Mouse (Mus musculus) adrenal gland, adult 18-20 months (tissue): Measurements from ENCODE around the gene Cyb5d1. TPM values are rescaled to one million over a fixed set of nuclear protein-coding genes. Genes with fewer than 3 reads are reported as not detected.

ENCODE experiments used
- DNase-seq, 2 experiments: peaks; one replicate each; pipeline ENCODE4 v3.0.0; 2021 to 2022; ENCODE audit warnings: low spot score in 2 of 2
- total RNA-seq, 2 experiments: library from RNA; stranded (reverse); gene quantifications; 1 replicate in 1 of 2; 2 replicates in 1 of 2; pipeline ENCODE4 v1.2.3; 2021

The Cyb5d1 gene
- total RNA-seq, 2 experiments from 2014 or later: 41.3 to 50.2 TPM

DNA sequence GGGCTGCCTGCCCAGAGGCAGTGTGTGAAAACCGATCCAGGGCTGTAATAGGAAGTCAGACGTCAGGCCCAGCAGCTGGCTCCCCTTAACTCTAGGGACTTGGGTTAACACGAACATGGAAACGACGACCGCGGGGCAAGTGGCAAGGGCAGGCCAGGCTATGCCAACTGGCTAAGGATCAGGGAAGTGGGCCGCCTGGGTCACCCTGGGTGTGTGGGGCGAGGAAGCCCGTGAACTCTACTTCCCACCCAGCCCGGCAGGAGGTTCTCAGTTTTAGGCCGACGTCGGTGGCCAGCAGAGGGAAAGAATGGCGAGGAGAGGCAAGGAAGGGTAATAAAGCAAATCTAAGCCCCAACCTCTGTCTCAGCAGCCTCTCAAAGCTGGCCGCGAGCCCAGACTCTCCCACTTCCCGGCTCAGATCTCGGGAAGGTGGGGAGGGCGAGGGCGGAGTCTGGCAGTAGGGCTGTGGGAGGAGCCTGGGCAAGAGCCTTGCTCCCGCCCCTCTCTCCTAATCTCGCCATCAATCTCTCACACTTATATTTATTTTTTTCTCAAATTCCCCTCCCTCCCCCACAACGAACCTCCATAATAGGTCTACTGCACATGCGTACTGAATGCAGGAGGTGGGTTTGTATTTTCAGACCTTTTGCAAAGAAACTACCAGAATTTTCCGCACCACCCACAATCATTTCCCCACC, 29.1 kb downstream of the Cyb5d1 start:
- peak; percentile 92 for DNase-seq

DNA sequence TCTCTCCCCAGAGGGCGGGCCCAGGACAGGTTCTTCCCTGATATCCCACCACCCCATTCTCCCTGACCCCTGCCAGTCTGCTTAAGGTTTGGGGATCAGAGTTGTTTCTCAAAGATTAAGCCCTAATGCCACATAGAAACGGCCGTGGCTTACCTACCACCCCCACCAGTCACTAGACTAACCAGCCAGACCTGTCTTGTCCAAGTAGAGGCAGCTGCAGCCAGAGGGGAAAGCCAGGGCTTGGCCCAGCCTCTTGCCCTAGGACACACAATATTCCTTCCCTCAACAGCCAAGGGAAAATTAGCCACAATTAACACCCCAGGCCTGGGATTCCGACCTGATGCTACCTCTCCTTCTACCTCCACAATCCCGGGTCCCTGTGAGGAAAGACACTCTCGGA, 29.7 kb downstream of the Cyb5d1 start:
- DNase-seq: no peak

DNA sequence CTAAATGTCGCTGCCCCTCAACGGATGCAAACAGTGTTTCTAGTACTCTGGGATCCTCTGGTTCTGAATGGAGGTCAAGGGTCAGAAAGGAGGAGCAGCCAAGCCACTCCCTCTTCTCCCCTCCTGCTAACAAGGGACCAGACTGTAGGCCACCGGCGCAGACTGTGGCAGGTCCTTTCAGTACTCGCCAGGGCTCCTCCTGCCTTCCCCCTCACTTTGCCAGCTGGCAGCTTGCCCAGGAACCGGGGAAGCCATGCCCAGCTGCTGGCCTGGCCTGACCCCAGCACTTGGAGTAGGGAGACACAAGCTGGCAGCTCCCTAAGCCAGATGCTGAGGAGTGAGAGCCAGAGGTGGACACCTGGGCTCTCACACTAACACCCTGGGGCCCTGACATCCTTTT, 30.5 kb downstream of the Cyb5d1 start:
- DNase-seq: peak; percentile 91 to 94

DNA sequence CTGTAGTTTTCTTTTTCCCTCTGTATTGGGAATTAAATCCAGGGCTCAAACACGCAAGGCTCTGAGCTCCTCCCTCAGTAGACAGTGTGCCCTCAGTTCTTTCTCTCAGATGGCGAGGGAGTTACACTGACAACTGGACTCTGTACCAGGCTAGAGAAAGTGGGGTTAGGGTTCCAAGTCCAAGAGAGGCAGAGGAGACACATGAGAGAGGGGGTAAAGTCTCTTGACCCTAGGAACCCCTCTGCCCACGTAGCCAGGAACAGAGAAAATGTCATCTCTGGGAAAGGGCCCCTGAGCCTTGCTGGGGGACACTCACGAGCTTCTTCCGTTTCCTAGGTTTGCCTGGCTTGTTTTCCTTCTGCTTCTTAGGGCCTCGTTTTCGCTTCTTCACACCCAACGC, 31.1 kb downstream of the Cyb5d1 start:
- no peak for DNase-seq

DNA sequence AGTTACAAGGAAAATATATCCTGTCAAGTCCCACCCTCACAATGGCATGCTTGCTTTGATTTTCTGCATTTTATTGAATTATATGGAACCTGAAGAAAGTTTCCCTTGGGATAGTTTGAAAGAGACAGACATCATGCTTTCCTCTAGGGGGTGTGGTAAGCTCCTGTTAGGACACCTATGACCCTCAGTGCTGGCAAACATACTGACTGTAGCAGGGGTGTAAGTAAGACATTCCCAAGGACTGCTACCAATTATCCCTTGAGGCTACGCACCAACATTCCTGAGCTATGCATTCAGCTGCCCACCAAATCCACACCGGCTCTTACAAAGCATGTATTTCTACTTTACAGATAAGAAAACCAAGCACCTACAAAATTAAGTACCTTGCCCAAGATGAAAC, 33.0 kb downstream of the Cyb5d1 start:
- DNase-seq: no peak

DNA sequence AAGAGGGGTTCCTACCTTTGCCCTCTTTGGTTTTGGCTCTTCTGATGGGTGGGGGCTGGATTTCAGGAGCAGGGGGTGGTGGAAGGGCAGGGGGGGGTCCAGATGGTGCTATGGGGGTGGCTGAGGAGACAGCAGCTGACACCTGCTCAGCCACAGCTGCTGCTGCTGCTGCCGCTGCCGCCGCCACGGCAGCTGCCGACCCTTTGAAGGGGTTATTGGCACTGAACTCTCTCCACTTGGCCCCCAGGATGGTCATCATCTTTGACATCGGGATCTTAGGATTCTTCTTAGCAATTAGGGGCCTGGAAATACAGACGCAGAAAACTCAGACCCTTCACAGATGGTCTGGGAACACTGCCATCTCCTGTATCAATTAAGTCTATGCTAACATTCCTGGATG, 33.4 kb downstream of the Cyb5d1 start:
- DNase-seq: no peak

DNA sequence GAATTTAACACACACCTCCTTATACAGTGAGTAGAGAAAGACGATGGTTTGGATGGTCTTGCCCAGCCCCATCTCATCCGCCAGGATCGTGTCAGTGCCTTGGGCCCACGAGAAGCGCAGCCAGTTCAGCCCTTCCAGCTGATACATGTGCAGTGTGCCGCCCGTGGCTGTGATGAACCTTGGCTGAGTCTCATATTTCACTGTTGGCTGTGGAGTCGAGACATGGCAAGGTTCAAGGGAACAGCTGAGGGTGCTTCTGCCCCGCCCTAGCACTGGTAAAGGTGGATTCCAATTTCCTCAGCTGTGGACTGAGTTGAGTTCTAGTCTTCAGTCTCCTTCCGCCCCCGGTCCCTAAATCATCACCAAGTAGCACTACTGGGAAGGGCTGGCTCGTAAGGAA, 37.7 kb downstream of the Cyb5d1 start:
- DNase-seq: no peak

DNA sequence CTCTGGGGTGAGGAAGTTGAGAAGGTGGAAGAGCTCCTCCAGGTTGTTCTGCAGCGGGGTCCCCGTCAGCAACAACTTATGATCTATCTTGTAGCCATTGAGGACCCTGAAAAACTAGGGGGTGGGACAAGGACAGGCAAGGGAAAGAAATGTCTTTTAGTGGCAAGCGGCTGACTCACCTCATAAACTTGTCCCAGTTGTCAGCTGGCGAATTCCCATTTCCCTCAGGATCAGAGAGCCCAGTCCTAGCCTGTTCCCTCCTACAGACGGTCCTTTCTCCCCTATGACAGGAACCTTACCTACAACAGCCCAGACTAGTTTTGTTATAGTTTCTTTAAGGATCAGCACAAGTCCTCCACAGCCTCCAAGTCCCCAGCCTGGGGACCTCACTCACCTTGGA, 38.9 kb downstream of the Cyb5d1 start:
- DNase-seq: no peak

DNA sequence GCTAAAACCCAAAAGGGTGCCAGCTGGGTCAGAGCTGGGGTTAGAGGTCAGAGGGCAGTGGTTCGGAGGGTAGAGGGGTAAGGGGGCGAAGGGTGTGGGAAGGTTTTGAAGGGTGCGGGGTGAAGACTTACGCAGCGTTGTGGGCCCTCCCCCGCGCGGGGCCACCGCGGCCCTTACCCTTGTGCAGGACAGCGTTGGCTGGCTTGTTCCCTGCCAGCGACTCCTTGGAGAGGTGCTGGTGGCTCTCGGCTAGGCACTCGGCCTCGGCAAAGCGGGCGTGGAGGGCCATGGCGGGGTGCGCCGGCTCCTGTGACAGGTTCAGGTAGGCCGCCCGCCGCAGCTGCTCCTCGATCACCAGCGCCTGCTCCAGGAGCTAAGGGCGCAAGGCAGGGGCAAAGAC, 49.0 kb downstream of the Cyb5d1 start:
- DNase-seq: no peak

Other genes starting within 250 kb of the Cyb5d1 start
- not detected for gene Alox12b, start 238.6 kb downstream of the Cyb5d1 start, total RNA-seq
- not detected for gene Alox8, start 197.8 kb downstream of the Cyb5d1 start, total RNA-seq
- gene Gucy2e, start 158.6 kb downstream of the Cyb5d1 start, total RNA-seq: under 1 TPM in 1 of 2 experiments, not detected in 1; 0.07 TPM
- 1 to 10 TPM; 3.6 to 4.1 TPM for gene Cntrob, start 71.9 kb downstream of the Cyb5d1 start, total RNA-seq
- 10 to 100 TPM; 57.8 to 60.1 TPM for gene Trappc1, start 71.7 kb downstream of the Cyb5d1 start, total RNA-seq
- 1 to 10 TPM; 6.8 to 8.8 TPM for gene Kcnab3, start 69.4 kb downstream of the Cyb5d1 start, total RNA-seq
- 1 to 10 TPM; 5.2 to 5.5 TPM for gene Rnf227, start 55.2 kb downstream of the Cyb5d1 start, total RNA-seq
- 100 to 1,000 TPM in 1 of 2 experiments, 10 to 100 TPM in 1; 87.6 to 109 TPM for gene Chd3, start 26.2 kb downstream of the Cyb5d1 start, total RNA-seq
- gene Naa38, start 144 bp downstream of the Cyb5d1 start, total RNA-seq: 100 to 1,000 TPM; 139 to 162 TPM
- gene Tmem88, start 2.6 kb upstream of the Cyb5d1 start, total RNA-seq: 1 to 10 TPM; 7.9 to 8.8 TPM
- gene Kdm6b, start 18.0 kb upstream of the Cyb5d1 start, total RNA-seq: 10 to 100 TPM; 32.7 to 34.8 TPM
- under 1 TPM; 0.13 TPM for gene Dnah2, start 153.5 kb upstream of the Cyb5d1 start, total RNA-seq
- gene Efnb3, start 164.6 kb upstream of the Cyb5d1 start, total RNA-seq: under 1 TPM; 0.74 to 0.76 TPM
- 10 to 100 TPM in 1 of 2 experiments, 1 to 10 TPM in 1; 9.6 to 10.9 TPM for gene Wrap53, start 184.6 kb upstream of the Cyb5d1 start, total RNA-seq
- 10 to 100 TPM; 48.4 to 53.4 TPM for gene Trp53, start 184.7 kb upstream of the Cyb5d1 start, total RNA-seq
- gene Atp1b2, start 210.3 kb upstream of the Cyb5d1 start, total RNA-seq: 10 to 100 TPM; 32.8 to 39.8 TPM
- not detected for gene Shbg, start 222.3 kb upstream of the Cyb5d1 start, total RNA-seq
- 1 to 10 TPM; 5.9 to 6.5 TPM for gene Sat2, start 226.4 kb upstream of the Cyb5d1 start, total RNA-seq
- gene Fxr2, start 237.4 kb upstream of the Cyb5d1 start, total RNA-seq: 10 to 100 TPM; 83.5 to 90.2 TPM